Mouse (Mus musculus) kidney, postnatal 14 days (tissue): ENCODE data around the gene Tmem30c.
"Not testable (repeated sequence)": the region's sequence is repeated elsewhere in the genome, so short reads cannot be mapped to it uniquely, and the experiment has no call there.

Source experiments
- DNase-seq: peaks from one replicate; pipeline ENCODE4 v3.0.0; 2022; ENCODE audit warnings: mixed read lengths

Tmem30c gene

GRCm38 (mm10) chr16:57295216-57295934, 2.7 kb upstream of the Tmem30c start:
- DNase-seq: no peak

DNA sequence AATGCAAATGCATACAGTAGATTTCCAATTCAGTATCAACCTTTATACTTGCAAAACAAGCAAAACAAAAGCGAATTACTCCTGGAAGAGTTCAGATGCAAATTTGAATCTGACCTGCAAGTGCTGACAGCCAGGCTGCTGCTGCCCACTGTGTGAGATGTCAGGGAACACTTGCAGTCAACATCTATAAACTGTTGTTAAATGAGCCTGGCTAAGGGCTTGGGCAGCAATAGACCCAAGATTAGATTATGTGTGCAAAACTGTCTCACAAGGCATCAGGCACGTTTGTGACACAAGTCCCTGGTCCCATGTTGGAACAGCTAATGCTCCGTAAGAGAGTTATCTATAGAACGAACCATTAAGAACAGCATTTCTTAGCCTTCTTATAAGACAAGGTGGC, 369 bp downstream of the Tmem30c start:
- no peak for DNase-seq

GRCm38 (mm10) chr16:57291696-57292095, 969 bp downstream of the Tmem30c start:
- DNase-seq: no peak

GRCm38 (mm10) chr16:57281417-57281816, 11.2 kb downstream of the Tmem30c start:
- no peak for DNase-seq

DNA sequence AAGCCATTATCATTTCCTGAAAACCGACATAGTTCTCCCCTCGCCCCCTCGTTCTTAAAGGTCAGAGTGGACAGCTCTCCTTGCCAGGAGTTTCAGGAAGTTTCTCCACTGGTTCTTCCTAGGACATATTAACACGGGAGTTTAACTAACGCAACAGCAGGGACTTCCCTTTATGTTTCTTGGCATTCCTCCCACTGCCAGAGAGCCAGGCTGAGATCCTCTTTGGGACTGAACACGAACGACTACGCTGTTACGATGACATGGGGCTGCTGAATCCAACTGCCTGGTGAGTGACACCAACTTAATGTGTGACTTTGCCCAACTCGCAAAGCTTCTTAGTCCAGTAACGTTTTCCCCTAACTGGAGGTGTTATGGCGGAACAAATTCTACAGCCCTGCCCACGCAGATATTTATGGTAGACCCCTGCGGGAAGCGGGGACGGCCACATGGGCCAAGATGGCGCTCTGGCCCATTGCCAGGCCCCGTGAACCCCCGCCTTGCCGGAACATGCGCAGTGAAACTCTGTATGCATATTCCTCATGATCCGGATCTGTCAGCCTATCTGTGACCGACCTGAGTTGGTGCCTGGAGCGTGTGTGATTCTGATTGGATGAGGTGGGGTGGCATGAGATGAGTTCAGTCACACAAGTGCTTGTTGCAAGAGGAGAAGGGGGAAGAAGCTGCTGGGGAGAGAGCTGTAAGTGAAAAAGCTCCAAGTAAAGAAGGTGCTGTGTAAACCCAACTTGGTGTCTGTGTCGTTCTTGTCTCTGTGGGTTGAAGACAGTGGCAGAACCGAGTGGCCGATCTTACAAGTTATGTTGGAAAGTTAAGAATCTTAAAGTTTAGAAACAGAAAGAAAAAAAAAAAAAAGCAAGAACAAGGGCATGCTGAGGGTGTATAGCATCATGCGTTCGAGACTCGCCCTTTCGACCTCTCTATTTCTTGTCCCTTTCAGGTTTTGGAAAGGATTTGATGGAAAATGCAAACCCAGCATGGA, 12.1 kb downstream of the Tmem30c start:
- DNase-seq: no peak

GRCm38 (mm10) chr16:57278976-57279626, 13.6 kb downstream of the Tmem30c start:
- no peak for DNase-seq

- DNase-seq: no peak
These were observed 22.9 kb downstream of the Tmem30c start for GRCm38 (mm10) chr16:57269751-57270150.

- DNase-seq: no peak
These were observed 24.4 kb downstream of the Tmem30c start for GRCm38 (mm10) chr16:57268058-57268841.

- peak; percentile 34 for DNase-seq
These were observed 25.6 kb downstream of the Tmem30c start for GRCm38 (mm10) chr16:57267068-57267467.

DNA sequence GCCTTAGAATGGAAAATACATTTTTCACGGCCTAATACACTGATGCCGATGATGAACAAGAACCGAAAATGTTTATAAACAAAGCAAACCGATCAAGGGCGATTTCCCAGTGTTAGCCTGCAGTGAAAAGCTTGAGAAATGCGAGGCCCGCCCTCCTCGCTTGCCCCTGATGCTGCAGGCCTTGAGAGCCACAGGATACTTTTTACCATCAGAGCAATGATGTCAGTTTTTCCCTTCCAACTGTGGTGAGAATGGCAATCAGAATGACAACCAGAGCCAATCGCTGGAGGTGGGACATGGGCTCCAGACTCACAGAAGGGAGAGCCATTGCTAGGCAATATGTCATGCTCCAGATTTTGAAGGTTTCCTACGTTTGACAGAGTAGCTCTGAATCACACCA, 32.5 kb downstream of the Tmem30c start:
- no peak for DNase-seq

DNA sequence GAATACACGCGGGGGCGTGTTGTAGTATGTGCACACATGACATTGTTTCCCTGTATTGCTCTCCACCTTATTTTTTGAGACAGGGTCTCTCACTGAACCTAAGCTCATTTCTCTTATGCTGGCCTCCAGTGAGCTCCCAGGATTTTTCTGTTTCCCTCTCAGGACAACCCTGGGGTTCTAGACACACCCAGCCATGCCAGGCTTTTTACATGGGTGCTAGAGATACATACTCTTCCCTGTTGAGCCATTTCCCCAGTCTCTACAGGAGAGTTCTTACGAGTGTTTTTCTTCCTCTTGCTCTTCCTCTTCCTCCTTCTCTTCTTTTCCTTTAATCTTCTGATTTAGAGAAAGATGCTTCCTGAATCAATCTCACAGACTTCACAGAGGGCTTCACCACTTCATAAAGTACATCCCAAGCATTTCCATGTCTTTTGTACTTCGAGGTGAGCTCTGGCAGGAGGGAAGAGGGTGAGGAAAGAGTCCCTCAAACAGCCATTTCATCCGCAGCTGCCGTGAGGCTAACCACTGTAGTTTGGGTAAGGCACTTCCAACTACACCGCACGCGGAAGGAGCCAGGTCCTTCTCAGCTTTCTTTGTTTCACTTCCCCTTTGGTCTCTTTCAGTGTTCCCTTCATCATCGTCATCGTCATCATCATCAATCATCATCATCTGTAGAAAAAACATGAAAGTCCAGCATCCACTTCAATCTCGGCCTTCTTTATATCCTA, 33.1 kb downstream of the Tmem30c start:
- no peak for DNase-seq

GRCm38 (mm10) chr16:57251589-57252421, 40.9 kb downstream of the Tmem30c start:
- peak; percentile 72 for DNase-seq

DNA sequence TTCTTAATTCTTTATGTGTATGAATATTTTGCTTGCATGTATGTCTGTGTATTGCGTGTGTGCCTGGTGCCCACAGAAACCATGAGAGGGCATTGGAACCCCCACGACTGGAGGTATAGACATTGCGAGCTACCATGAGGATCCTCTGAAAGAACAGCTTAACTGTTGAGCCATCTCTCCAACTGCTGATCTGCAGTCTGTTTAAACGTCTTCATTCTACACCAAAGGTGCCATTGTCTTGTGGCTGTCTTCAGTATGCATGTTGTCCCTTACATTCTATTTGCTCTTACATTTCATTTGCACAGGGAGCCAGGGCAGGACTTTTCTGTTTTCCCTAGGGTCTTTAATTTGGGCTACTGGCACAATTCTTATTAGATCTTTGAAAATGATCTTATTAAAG, 41.7 kb downstream of the Tmem30c start:
- no peak for DNase-seq

- DNase-seq: no peak
These were observed 45.2 kb downstream of the Tmem30c start for GRCm38 (mm10) chr16:57247464-57247863.

- no peak for DNase-seq
These were observed 46.1 kb downstream of the Tmem30c start for GRCm38 (mm10) chr16:57246596-57246995.

- peak; percentile 86 for DNase-seq
These were observed 48.8 kb downstream of the Tmem30c start for GRCm38 (mm10) chr16:57243858-57244248.

- peak; percentile 60 for DNase-seq
These were observed 49.3 kb downstream of the Tmem30c start for GRCm38 (mm10) chr16:57243205-57243857.

DNA sequence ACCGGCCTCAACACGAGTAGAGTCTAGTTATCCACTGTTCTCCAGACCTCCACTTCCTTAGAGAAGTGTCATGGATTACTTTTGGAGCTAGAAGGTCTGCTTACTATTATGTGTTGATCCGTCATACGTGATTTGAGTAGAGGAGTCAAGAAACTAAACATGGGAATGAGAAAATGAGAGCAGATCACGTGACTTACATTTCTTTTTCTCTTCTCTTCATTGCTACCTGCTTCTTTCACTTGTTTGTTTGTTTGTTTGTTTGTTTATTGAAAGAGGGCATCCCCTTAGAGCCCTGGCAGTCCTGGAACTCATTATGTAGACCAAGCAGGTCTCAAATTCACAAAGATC, 49.8 kb downstream of the Tmem30c start:
- DNase-seq: no peak

DNA sequence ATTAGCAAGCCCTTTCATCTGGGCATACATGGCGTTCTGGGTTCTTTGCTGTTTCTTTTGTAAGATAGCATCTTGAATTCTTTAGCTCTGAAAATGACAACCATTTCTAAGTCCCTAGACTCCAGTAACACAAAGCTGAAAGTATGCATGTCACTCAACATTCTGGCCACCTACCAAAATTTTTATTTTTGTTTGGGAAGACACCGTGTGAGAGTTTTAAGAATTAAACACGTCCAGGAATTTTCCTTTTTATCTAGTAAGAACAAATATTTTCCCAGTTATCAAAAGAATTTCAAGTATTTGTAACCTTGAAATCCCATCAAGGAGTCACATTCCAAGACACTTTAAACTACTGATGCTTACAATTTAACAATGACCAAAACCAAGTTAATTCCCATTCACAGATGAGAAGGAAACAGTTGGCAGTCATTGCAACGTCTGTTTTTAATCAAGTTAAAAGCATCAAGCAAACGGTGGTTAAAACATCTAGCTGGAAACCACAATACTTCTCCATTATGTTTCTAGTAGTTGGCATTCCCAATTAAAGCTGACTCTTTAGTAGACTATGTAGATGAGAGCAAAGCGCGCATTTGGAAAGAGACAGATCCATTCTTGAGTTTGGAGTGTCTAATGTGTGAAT, 56.7 kb downstream of the Tmem30c start:
- DNase-seq: no peak

DNA sequence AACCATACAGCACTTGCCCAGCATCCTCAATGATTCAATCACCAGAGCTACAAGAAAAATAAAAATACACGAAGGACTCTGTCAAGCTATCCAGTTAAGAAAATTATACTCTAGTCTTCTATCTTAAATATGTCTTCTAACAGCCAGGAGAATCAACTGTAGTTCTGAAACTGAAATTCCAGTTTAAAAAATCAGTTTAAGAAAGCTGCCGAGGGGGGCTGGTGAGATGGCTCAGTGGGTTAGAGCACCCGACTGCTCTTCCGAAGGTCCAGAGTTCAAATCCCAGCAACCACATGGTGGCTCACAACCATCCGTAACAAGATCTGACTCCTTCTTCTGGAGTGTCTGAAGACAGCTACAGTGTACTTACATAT, 60.7 kb downstream of the Tmem30c start:
- DNase-seq: not testable (repeated sequence)
